Mouse (Mus musculus): ENCODE measurements around the gene Prx. TPM values are rescaled to one million over a fixed set of nuclear protein-coding genes. Genes with fewer than 3 reads are reported as not detected.

The Prx gene
- polyA plus RNA-seq, 1 experiment = not detected

- no peak for TF ChIP-seq CTCF (IDR thresholded peaks at IDR 0.05; ENCODE audit: insufficient read depth, low read depth, low read length)
- no peak for TF ChIP-seq POLR2A (IDR thresholded peaks at IDR 0.05; ENCODE audit: insufficient read depth, low read depth, low read length)
- Histone ChIP-seq H3K27ac (ENCODE audit: insufficient read depth, low read depth, low read length) (no peak overlapping the region), H3K4me3 (ENCODE audit: insufficient read depth, low read depth, low read length) (no peak overlapping the region), H3K4me1 (ENCODE audit: control insufficient read depth, insufficient read depth, low read length) (peaks cover 6% of the 10 kb centered on the region; the same call in 1 of the 2 replicates)
- 43% methylated on average over 5 of the region's 5 CpGs for WGBS
Observed at GRCm38 (mm10) chr7:27552070-27552469, 52.9 kb downstream of the Prx start.

- Histone ChIP-seq H3K4me3 (ENCODE audit: insufficient read depth, low read depth, low read length) (peak within 1 kb of the TSS; percentile 66), H3K4me1 (ENCODE audit: control insufficient read depth, insufficient read depth, low read length) (peaks cover 6% of the 10 kb centered on the region; the same call in 1 of the 2 replicates), H3K27ac (ENCODE audit: insufficient read depth, low read depth, low read length) (peak within 1 kb of the TSS; percentile 53; the same call in 1 of the 2 replicates)
- WGBS = under 1% methylated on average over 41 of the region's 41 CpGs
- peak; percentile 54; the same call in 1 of the 2 replicates for TF ChIP-seq POLR2A (IDR thresholded peaks at IDR 0.05; ENCODE audit: insufficient read depth, low read depth, low read length)
- no peak for TF ChIP-seq CTCF (IDR thresholded peaks at IDR 0.05; ENCODE audit: insufficient read depth, low read depth, low read length)
Observed at GRCm38 (mm10) chr7:27552931-27553513, 53.9 kb downstream of the Prx start, which contains the start of the genes Pld3 and 2310022A10Rik. TSS of gene Pld3 (minus strand) at chr7:27553218. TSS of gene 2310022A10Rik (plus strand) at chr7:27553233.

GRCm38 (mm10) chr7:27560291-27560887, 61.3 kb downstream of the Prx start:
- 74% methylated on average over 8 of the region's 8 CpGs for WGBS
- TF ChIP-seq CTCF (IDR thresholded peaks at IDR 0.05; ENCODE audit: insufficient read depth, low read depth, low read length) = no peak
- TF ChIP-seq POLR2A (IDR thresholded peaks at IDR 0.05; ENCODE audit: insufficient read depth, low read depth, low read length) = no peak
- H3K4me1 ChIP-seq (ENCODE audit: control insufficient read depth, insufficient read depth, low read length) = peaks cover 4% of the 10 kb centered on the region
- no peak overlapping the region for H3K4me3 ChIP-seq (ENCODE audit: insufficient read depth, low read depth, low read length)
- no peak overlapping the region for H3K27ac ChIP-seq (ENCODE audit: insufficient read depth, low read depth, low read length)

- TF ChIP-seq POLR2A (IDR thresholded peaks at IDR 0.05; ENCODE audit: insufficient read depth, low read depth, low read length) (no peak), CTCF (IDR thresholded peaks at IDR 0.05; ENCODE audit: insufficient read depth, low read depth, low read length) (no peak)
- Histone ChIP-seq H3K4me3 (ENCODE audit: insufficient read depth, low read depth, low read length) (no peak overlapping the region), H3K4me1 (ENCODE audit: control insufficient read depth, insufficient read depth, low read length) (peaks cover 4% of the 10 kb centered on the region), H3K27ac (ENCODE audit: insufficient read depth, low read depth, low read length) (no peak overlapping the region)
- WGBS = 96% methylated on average over 1 of the region's 1 CpGs
Observed at GRCm38 (mm10) chr7:27560978-27561377, 61.9 kb downstream of the Prx start.

Other genes with a start within 250 kb of the Prx start
- gene Numbl, start 240.9 kb upstream of the Prx start, polyA plus RNA-seq (2012; ENCODE audit: insufficient read depth, insufficient read length, low replicate concordance, missing spikeins) = not detected in 2 replicates
- not detected in 2 replicates for gene Ltbp4, start 161.6 kb upstream of the Prx start, polyA plus RNA-seq (2012; ENCODE audit: insufficient read depth, insufficient read length, low replicate concordance, missing spikeins)
- gene Shkbp1, start 143.3 kb upstream of the Prx start, polyA plus RNA-seq (2012; ENCODE audit: insufficient read depth, insufficient read length, low replicate concordance, missing spikeins) = not detected in 2 replicates
- gene Gm20479, start 141.9 kb upstream of the Prx start, polyA plus RNA-seq (2012; ENCODE audit: insufficient read depth, insufficient read length, low replicate concordance, missing spikeins) = not detected in 2 replicates
- not detected in 2 replicates for gene Sptbn4, start 51.6 kb upstream of the Prx start, polyA plus RNA-seq (2012; ENCODE audit: insufficient read depth, insufficient read length, low replicate concordance, missing spikeins)
- gene Blvrb, start 51.3 kb upstream of the Prx start, polyA plus RNA-seq (2012; ENCODE audit: insufficient read depth, insufficient read length, low replicate concordance, missing spikeins) = not detected in 2 replicates
- not detected in 2 replicates for gene Sertad3, start 25.6 kb upstream of the Prx start, polyA plus RNA-seq (2012; ENCODE audit: insufficient read depth, insufficient read length, low replicate concordance, missing spikeins)
- gene Sertad1, start 12.4 kb upstream of the Prx start, polyA plus RNA-seq (2012; ENCODE audit: insufficient read depth, insufficient read length, low replicate concordance, missing spikeins) = not detected in 2 replicates
- not detected in 2 replicates for gene Hipk4, start 23.9 kb downstream of the Prx start, polyA plus RNA-seq (2012; ENCODE audit: insufficient read depth, insufficient read length, low replicate concordance, missing spikeins)
- gene Pld3, start 53.9 kb downstream of the Prx start, polyA plus RNA-seq (2012; ENCODE audit: insufficient read depth, insufficient read length, low replicate concordance, missing spikeins) = not detected in 2 replicates
- gene 2310022A10Rik, start 53.9 kb downstream of the Prx start, polyA plus RNA-seq (2012; ENCODE audit: insufficient read depth, insufficient read length, low replicate concordance, missing spikeins) = not detected in 2 replicates
- not detected in 2 replicates for gene Akt2, start 92.2 kb downstream of the Prx start, polyA plus RNA-seq (2012; ENCODE audit: insufficient read depth, insufficient read length, low replicate concordance, missing spikeins)
- gene Ttc9b, start 154.6 kb downstream of the Prx start, polyA plus RNA-seq (2012; ENCODE audit: insufficient read depth, insufficient read length, low replicate concordance, missing spikeins) = not detected in 2 replicates
- gene Map3k10, start 175.3 kb downstream of the Prx start, polyA plus RNA-seq (2012; ENCODE audit: insufficient read depth, insufficient read length, low replicate concordance, missing spikeins) = not detected in 2 replicates
- not detected in 2 replicates for gene Zfp607b, start 190.0 kb downstream of the Prx start, polyA plus RNA-seq (2012; ENCODE audit: insufficient read depth, insufficient read length, low replicate concordance, missing spikeins)
- gene Zfp60, start 232.1 kb downstream of the Prx start, polyA plus RNA-seq (2012; ENCODE audit: insufficient read depth, insufficient read length, low replicate concordance, missing spikeins) = not detected in 2 replicates